In the genomic region with DNA sequence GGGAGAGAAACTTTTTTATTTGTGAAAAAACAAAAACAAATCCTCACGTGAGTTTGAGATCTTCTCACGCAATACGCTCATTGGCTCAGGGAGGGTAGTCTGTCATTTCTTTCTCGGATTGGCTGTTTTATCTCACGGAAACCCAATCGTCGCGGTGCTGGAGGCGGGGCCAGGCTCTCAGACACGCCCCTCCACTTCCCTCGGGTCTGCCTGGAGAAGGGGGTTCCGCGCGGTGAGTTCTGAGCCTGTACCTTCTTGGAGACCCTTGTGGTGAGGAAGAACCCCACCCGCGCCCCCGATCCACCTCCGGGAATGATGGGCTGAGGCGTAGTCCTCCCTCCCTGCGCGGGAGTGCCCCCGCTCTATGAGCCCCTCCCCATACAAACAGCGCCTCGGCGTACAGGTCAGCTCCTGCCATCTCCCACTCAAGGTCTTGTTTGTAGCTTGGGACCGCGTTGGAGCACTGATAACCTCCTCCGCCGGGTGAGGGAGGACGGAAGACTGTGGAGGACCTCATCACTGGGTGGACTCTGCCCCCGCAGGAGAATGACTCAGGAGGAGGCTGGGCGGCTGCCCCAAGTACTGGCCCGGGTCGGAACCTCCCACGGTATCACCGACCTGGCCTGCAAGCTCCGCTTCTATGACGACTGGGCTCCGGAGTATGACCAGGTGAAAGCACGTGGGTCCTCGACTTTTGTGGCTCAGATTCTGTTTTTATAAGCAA, we compare ENCODE assay signal across 8 mouse cellular contexts. TPM values are rescaled to one million over a fixed set of nuclear protein-coding genes. Genes with fewer than 3 reads are reported as not detected.
DNase-seq lines count a peak whose midpoint lies in the region; ATAC-seq and TF ChIP-seq lines count a peak whose summit lies in the region.

A gene (plus strand): TSS at position 190 of the 724 bp plus-strand sequence.

- no peak within 1 kb of the TSS for H3K27ac ChIP-seq in forebrain, postnatal 0 days (ENCODE audit: low read depth, low read length)
- H3K27ac ChIP-seq in lung, embryonic 15.5 days, result peak within 1 kb of the TSS; percentile 81

- DNase-seq in G1E (ENCODE audit: low spot score), result peak; percentile 93
- peak; percentile 71 to 77 for DNase-seq in cerebellum, adult 18-20 months
- DNase-seq in forebrain, postnatal 0 days, result peak; percentile 90
- DNase-seq in heart, postnatal 4 days, result peak; percentile 88
- DNase-seq in layer of hippocampus, adult 8-10 months (ENCODE audit: low spot score in 2 of 2), result peak; percentile 78 to 81
- peak; percentile 89 for DNase-seq in ovary, adult 18-20 months (ENCODE audit: low spot score)
- peak; percentile 93 for DNase-seq in thymus, postnatal 0 days (ENCODE audit: low spot score)

- H3K27me3 ChIP-seq in G1E (ENCODE audit: insufficient read depth, low read length), result peaks cover 9% of the 10 kb centered on the region
- no peaks in the 10 kb centered on the region for H3K27me3 ChIP-seq in forebrain, postnatal 0 days (ENCODE audit: insufficient read depth, low read length)
- no peaks in the 10 kb centered on the region for H3K27me3 ChIP-seq in lung, embryonic 15.5 days

- no peaks in the 10 kb centered on the region for H3K9me3 ChIP-seq in G1E (replicated peaks)
- no peaks in the 10 kb centered on the region for H3K9me3 ChIP-seq in forebrain, postnatal 0 days (ENCODE audit: low read length)
- no peaks in the 10 kb centered on the region for H3K9me3 ChIP-seq in lung, embryonic 15.5 days

- peaks cover 21% of the 10 kb centered on the region for H3K36me3 ChIP-seq in G1E (replicated peaks)
- no peaks in the 10 kb centered on the region for H3K36me3 ChIP-seq in forebrain, postnatal 0 days (ENCODE audit: insufficient read depth)
- H3K36me3 ChIP-seq in lung, embryonic 15.5 days, result no peaks in the 10 kb centered on the region

- 4% methylated on average over 41 of the region's 41 CpGs for WGBS in forebrain, postnatal 0 days
- WGBS in lung, embryonic 15.5 days, result under 1% methylated on average over 41 of the region's 41 CpGs

- TF ChIP-seq CTCF in G1E (IDR thresholded peaks at IDR 0.05; ENCODE audit: low read depth, low read length), result no peak
- no peak for TF ChIP-seq CTCF in forebrain, postnatal 0 days (IDR thresholded peaks at IDR 0.05; ENCODE audit: low read depth)

- H3K4me2 ChIP-seq in forebrain, postnatal 0 days (ENCODE audit: low read depth), result peak within 1 kb of the TSS; percentile 100
- H3K4me2 ChIP-seq in lung, embryonic 15.5 days, result peak within 1 kb of the TSS; percentile 89

- H3K4me3 ChIP-seq in G1E (ENCODE audit: low read depth, low read length), result peak within 1 kb of the TSS; percentile 77
- H3K4me3 ChIP-seq in forebrain, postnatal 0 days (ENCODE audit: low read depth, low read length), result peak within 1 kb of the TSS; percentile 63
- H3K4me3 ChIP-seq in lung, embryonic 15.5 days, result peak within 1 kb of the TSS; percentile 91

- H3K9ac ChIP-seq in forebrain, postnatal 0 days, result peak within 1 kb of the TSS; percentile 56
- peak within 1 kb of the TSS; percentile 77 for H3K9ac ChIP-seq in lung, embryonic 15.5 days

- H3K4me1 ChIP-seq in G1E (ENCODE audit: insufficient read depth, low read depth, low read length), result peaks cover 30% of the 10 kb centered on the region
- no peaks in the 10 kb centered on the region for H3K4me1 ChIP-seq in forebrain, postnatal 0 days (ENCODE audit: insufficient read depth)
- H3K4me1 ChIP-seq in lung, embryonic 15.5 days, result peaks cover 13% of the 10 kb centered on the region; the same call in 1 of the 2 replicates

- peak; percentile 89 for ATAC-seq in G1E (ENCODE audit: extremely low read depth, insufficient number of reproducible peaks, low FRiP score, poor library complexity, severe bottlenecking)
- peak; percentile 100 for ATAC-seq in forebrain, postnatal 0 days
- ATAC-seq in lung, embryonic 15.5 days (ENCODE audit: borderline replicate concordance, extremely low read depth, low FRiP score, low TSS enrichment), result peak; percentile 96

RNA-seq across cellular contexts. Expression of the gene that starts here (rescaled TPM):
- total RNA-seq in G1E (2014; fragmentation: Nextera tagmentation), result 10.3 and 11.7 TPM in 2 replicates
- total RNA-seq in G1E (2017), result 4.8 and 6.6 TPM in 2 replicates
- 4.6 and 5.6 TPM in 2 replicates for polyA plus RNA-seq in G1E (2012)
- total RNA-seq in forebrain, postnatal 0 days (2014; rRNA removed), result 4.5 and 10.1 TPM in 2 replicates
- polyA plus RNA-seq in forebrain, postnatal 0 days (2015; fragmentation: Nextera tagmentation; extraction: Ambion mirVana), result 6.8 and 11.2 TPM in 2 replicates
- 1 to 10 TPM; 6.2 to 7.1 TPM for total RNA-seq in heart, postnatal 4 days (2021)
- 10 to 100 TPM in 2 of 4 experiments, 1 to 10 TPM in 2; 8.0 to 13.5 (median 10.8) TPM for total RNA-seq in layer of hippocampus, adult 8-10 months (2022)
- polyA plus RNA-seq in lung, embryonic 15.5 days (2015; fragmentation: Nextera tagmentation; extraction: Ambion mirVana), result 24.7 TPM in 2 replicates
- polyA plus RNA-seq in thymus, postnatal 0 days (2015; fragmentation: Nextera tagmentation; extraction: Ambion mirVana), result 19.9 and 29.5 TPM in 2 replicates
